Comparison of ENCODE assay signal across 8 mouse cellular contexts in genomic region chr14:31781309-31782049, GRCm38 (mm10). TPM values are rescaled to one million over a fixed set of nuclear protein-coding genes. Genes with fewer than 3 reads are reported as not detected.
DNase-seq lines count a peak whose midpoint lies in the region; ATAC-seq and TF ChIP-seq lines count a peak whose summit lies in the region.

No protein-coding gene starts in this region.

- intact Hi-C loops in heart, postnatal 36 days (cut with DNase I), result no loop called here

- peak overlapping the region; percentile 82 for H3K27ac ChIP-seq in forebrain, embryonic 14.5 days (ENCODE audit: low read depth, low read length)
- peak overlapping the region; percentile 59 for H3K27ac ChIP-seq in lung, embryonic 16.5 days (ENCODE audit: low read length)
- peak overlapping the region; percentile 85 for H3K27ac ChIP-seq in olfactory bulb, adult 2 months (ENCODE audit: insufficient read depth, low read depth, low read length)

- ATAC-seq in forebrain, embryonic 14.5 days, result peak; percentile 72; the same call in 1 of the 2 replicates
- ATAC-seq in lung, embryonic 16.5 days (ENCODE audit: low read depth), result peak; percentile 41; the same call in 1 of the 2 replicates

- no peaks in the 10 kb centered on the region for H3K27me3 ChIP-seq in forebrain, embryonic 14.5 days (replicated peaks; ENCODE audit: control insufficient read depth, insufficient read depth, low read length)
- no peaks in the 10 kb centered on the region for H3K27me3 ChIP-seq in lung, embryonic 16.5 days (ENCODE audit: control insufficient read depth, insufficient read depth, low read depth, low read length)

- no peaks in the 10 kb centered on the region for H3K9me3 ChIP-seq in forebrain, embryonic 14.5 days (replicated peaks; ENCODE audit: control insufficient read depth, low read length)
- H3K9me3 ChIP-seq in lung, embryonic 16.5 days (ENCODE audit: control insufficient read depth, low read length), result no peaks in the 10 kb centered on the region

- peaks cover 18% of the 10 kb centered on the region for H3K4me1 ChIP-seq in forebrain, embryonic 14.5 days (ENCODE audit: control insufficient read depth, insufficient read depth, low read length)
- peaks cover 10% of the 10 kb centered on the region for H3K4me1 ChIP-seq in lung, embryonic 16.5 days (replicated peaks; ENCODE audit: control insufficient read depth, insufficient read depth, low read length)
- H3K4me1 ChIP-seq in olfactory bulb, adult 2 months (ENCODE audit: control insufficient read depth, insufficient read depth, low read length), result peaks cover 5% of the 10 kb centered on the region; the same call in 1 of the 2 replicates

- H3K36me3 ChIP-seq in forebrain, embryonic 14.5 days (ENCODE audit: control insufficient read depth, insufficient read depth, low read length), result no peaks in the 10 kb centered on the region
- H3K36me3 ChIP-seq in lung, embryonic 16.5 days (ENCODE audit: control insufficient read depth, insufficient read depth, low read length), result no peaks in the 10 kb centered on the region

- no peak for TF ChIP-seq CTCF in olfactory bulb, adult 2 months (IDR thresholded peaks at IDR 0.05; ENCODE audit: insufficient read depth, low read depth, low read length)

- H3K9ac ChIP-seq in forebrain, embryonic 14.5 days (ENCODE audit: low read length), result peak overlapping the region; percentile 37
- H3K9ac ChIP-seq in lung, embryonic 16.5 days (ENCODE audit: low read length), result peak overlapping the region; percentile 50

- whole genome bisulfite sequencing in forebrain, embryonic 14.5 days, result 8% methylated on average over 11 of the region's 11 CpGs
- WGBS in lung, embryonic 16.5 days, result 36% methylated on average over 11 of the region's 11 CpGs
- WGBS in olfactory bulb, adult 2 months, result 12% methylated on average over 11 of the region's 11 CpGs

- no peak for TF ChIP-seq POLR2A in olfactory bulb, adult 2 months (IDR thresholded peaks at IDR 0.05; ENCODE audit: insufficient read depth, low read depth, low read length)

- peak overlapping the region; percentile 49 for H3K4me2 ChIP-seq in forebrain, embryonic 14.5 days (ENCODE audit: low read length)
- peak overlapping the region; percentile 46 for H3K4me2 ChIP-seq in lung, embryonic 16.5 days (ENCODE audit: low read depth, low read length)

- DNase-seq in R1 (ENCODE audit: low read depth, low spot score), result peak; percentile 21
- peak; percentile 57 for DNase-seq in cerebellum, adult 11-12 months
- DNase-seq in forebrain, embryonic 14.5 days (ENCODE audit: low spot score), result peak; percentile 66
- peak; percentile 34 to 63 for DNase-seq in heart, postnatal 36 days
- DNase-seq in layer of hippocampus, adult 9-11 months, result peak; percentile 72
- no peak for DNase-seq in urinary bladder, postnatal 10 days (ENCODE audit: low spot score)

- H3K4me3 ChIP-seq in forebrain, embryonic 14.5 days (ENCODE audit: low read depth, low read length), result peak overlapping the region; percentile 20
- peak overlapping the region; percentile 28 for H3K4me3 ChIP-seq in lung, embryonic 16.5 days (ENCODE audit: low read length)
- peak overlapping the region; percentile 42 for H3K4me3 ChIP-seq in olfactory bulb, adult 2 months (ENCODE audit: insufficient read depth, low read depth, low read length)

RNA-seq across cellular contexts. Expression of gene Ankrd28, which starts 49.0 kb away (rescaled TPM):
- polyA plus RNA-seq in forebrain, embryonic 14.5 days (2014; fragmentation: Nextera tagmentation; extraction: Ambion mirVana), result 9.2 and 10.6 TPM in 2 replicates
- total RNA-seq in heart, postnatal 36 days (2021), result 10 to 100 TPM; 23.3 to 28.3 TPM
- 7.0 TPM in 2 replicates for polyA plus RNA-seq in lung, embryonic 16.5 days (2015; fragmentation: Nextera tagmentation; extraction: Ambion mirVana)
- not detected in 2 replicates for polyA plus RNA-seq in olfactory bulb, adult 2 months (2012; ENCODE audit: insufficient read depth, insufficient read length, low replicate concordance, missing spikeins)
